Mouse (Mus musculus) midbrain, embryonic 16.5 days (tissue): ENCODE data around the gene Gbe1. TPM values are rescaled to one million over a fixed set of nuclear protein-coding genes. Genes with fewer than 3 reads are reported as not detected.

Source experiments
- ATAC-seq: fragments of 200-750 bp; cut with Nextera tagmentation; 2 replicates; pipeline ENCODE4 v1.8.0; 2017; ENCODE audit warnings: moderate TSS enrichment
- H3K27ac ChIP-seq: fragments of 300-500 bp; sonication (generic); 2 replicates; pipeline ENCODE4 v1.5.1; 2014; ENCODE audit warnings: mild to moderate bottlenecking, low read length, mixed read lengths
- H3K27me3 ChIP-seq: fragments of 300-500 bp; sonication (generic); 2 replicates; pipeline ENCODE4 v1.6.1; 2014; ENCODE audit warnings: low read depth, low read length, mixed read lengths; ENCODE audit not compliant: control insufficient read depth, insufficient read depth
- H3K36me3 ChIP-seq: fragments of 300-500 bp; sonication (generic); 2 replicates; pipeline ENCODE4 v1.6.1; 2014; ENCODE audit warnings: mild to moderate bottlenecking, low read length, moderate library complexity, mixed read lengths; ENCODE audit not compliant: control insufficient read depth, insufficient read depth
- H3K4me1 ChIP-seq: fragments of 300-500 bp; sonication (generic); 2 replicates; pipeline ENCODE4 v1.6.1; 2014; ENCODE audit warnings: mild to moderate bottlenecking, low read length, mixed read lengths; ENCODE audit not compliant: control insufficient read depth, insufficient read depth
- H3K4me2 ChIP-seq: fragments of 300-500 bp; sonication (generic); 2 replicates; pipeline ENCODE4 v1.6.1; 2014; ENCODE audit warnings: mild to moderate bottlenecking, low read length, mixed read lengths
- H3K4me3 ChIP-seq: fragments of 300-500 bp; sonication (generic); 2 replicates; pipeline ENCODE4 v1.5.1; 2014; ENCODE audit warnings: low read depth, mild to moderate bottlenecking, low read length, moderate library complexity, mixed read lengths
- H3K9ac ChIP-seq: fragments of 300-500 bp; sonication (generic); 2 replicates; pipeline ENCODE4 v1.6.1; 2014; ENCODE audit warnings: low read depth, low read length, mixed read lengths
- H3K9me3 ChIP-seq: fragments of 300-500 bp; sonication (generic); replicated peaks from 2 replicates; pipeline ENCODE4 v1.6.1; 2014; ENCODE audit warnings: mild to moderate bottlenecking, low read length, mixed read lengths; ENCODE audit not compliant: control insufficient read depth, poor library complexity, severe bottlenecking
- WGBS: fragments of 180-500 bp; shearing (Covaris S2); extraction: QIAGEN DNeasy Blood & Tissue Kit; methylation state at CpG from one replicate; pipeline ENCODE4 v1.1.7; 2014; 5-methylcytosine and 5-hydroxymethylcytosine counted together
- polyA plus RNA-seq: library from polyadenylated mRNA; unstranded; fragments of >200 nt; fragmentation: Nextera tagmentation; extraction: Ambion mirVana; gene quantifications from 2 replicates; pipeline ENCODE4 v1.2.1, GENCODE M21; 2015

Gene Gbe1
- polyA plus RNA-seq, 1 experiment from 2014 or later = 17.2 TPM

- Histone ChIP-seq H3K27ac (no peak overlapping the region), H3K9ac (no peak overlapping the region), H3K36me3 (no peaks in the 10 kb centered on the region), H3K4me1 (no peaks in the 10 kb centered on the region), H3K4me3 (no peak overlapping the region), H3K9me3 (no peaks in the 10 kb centered on the region), H3K27me3 (no peaks in the 10 kb centered on the region), H3K4me2 (no peak overlapping the region)
- no peak for ATAC-seq
- WGBS = 88% methylated on average over 6 of the region's 6 CpGs
Measured at GRCm38 (mm10) chr16:70328566-70328965, 14.8 kb downstream of the Gbe1 start.

- Histone ChIP-seq H3K27ac (no peak overlapping the region), H3K4me2 (no peak overlapping the region), H3K9me3 (no peaks in the 10 kb centered on the region), H3K9ac (no peak overlapping the region), H3K4me1 (no peaks in the 10 kb centered on the region), H3K27me3 (no peaks in the 10 kb centered on the region), H3K4me3 (no peak overlapping the region), H3K36me3 (no peaks in the 10 kb centered on the region)
- no peak for ATAC-seq
- WGBS = 61% methylated on average over 10 of the region's 10 CpGs
Measured at GRCm38 (mm10) chr16:70329036-70329435, 15.3 kb downstream of the Gbe1 start.

GRCm38 (mm10) chr16:70329471-70329870 is 15.7 kb downstream of the Gbe1 start:
- H3K36me3 ChIP-seq = no peaks in the 10 kb centered on the region
- 87% methylated on average over 6 of the region's 6 CpGs for WGBS
- no peak overlapping the region for H3K4me2 ChIP-seq
- no peak overlapping the region for H3K9ac ChIP-seq
- H3K4me3 ChIP-seq = no peak overlapping the region
- no peak for ATAC-seq
- no peaks in the 10 kb centered on the region for H3K27me3 ChIP-seq
- no peaks in the 10 kb centered on the region for H3K9me3 ChIP-seq
- H3K4me1 ChIP-seq = no peaks in the 10 kb centered on the region
- no peak overlapping the region for H3K27ac ChIP-seq

- Histone ChIP-seq H3K4me2 (no peak overlapping the region), H3K4me3 (no peak overlapping the region), H3K27ac (no peak overlapping the region), H3K4me1 (no peaks in the 10 kb centered on the region), H3K36me3 (no peaks in the 10 kb centered on the region), H3K9me3 (no peaks in the 10 kb centered on the region), H3K9ac (no peak overlapping the region), H3K27me3 (no peaks in the 10 kb centered on the region)
- 46% methylated on average over 2 of the region's 2 CpGs for WGBS
- no peak for ATAC-seq
Measured at GRCm38 (mm10) chr16:70330007-70330406, 16.3 kb downstream of the Gbe1 start.

GRCm38 (mm10) chr16:70330626-70331275 is 17.0 kb downstream of the Gbe1 start:
- H3K27ac ChIP-seq = no peak overlapping the region
- H3K4me1 ChIP-seq = no peaks in the 10 kb centered on the region

GRCm38 (mm10) chr16:70334812-70335211 is 21.1 kb downstream of the Gbe1 start:
- no peak overlapping the region for H3K4me2 ChIP-seq
- no peak overlapping the region for H3K9ac ChIP-seq
- ATAC-seq = no peak
- H3K4me3 ChIP-seq = no peak overlapping the region
- no peak overlapping the region for H3K27ac ChIP-seq
- no peaks in the 10 kb centered on the region for H3K27me3 ChIP-seq
- 94% methylated on average over 5 of the region's 5 CpGs for WGBS
- H3K36me3 ChIP-seq = no peaks in the 10 kb centered on the region
- no peaks in the 10 kb centered on the region for H3K4me1 ChIP-seq
- no peaks in the 10 kb centered on the region for H3K9me3 ChIP-seq

More at GRCm38 (mm10) chr16:70330626-70331275, 17.0 kb downstream of the Gbe1 start:
- H3K9ac ChIP-seq = no peak overlapping the region
- ATAC-seq = 0 out of 2 replicates have a peak, but pooled peaks have one; percentile 17
- no peaks in the 10 kb centered on the region for H3K36me3 ChIP-seq
- H3K9me3 ChIP-seq = no peaks in the 10 kb centered on the region
- no peak overlapping the region for H3K4me3 ChIP-seq
- H3K27me3 ChIP-seq = no peaks in the 10 kb centered on the region
- H3K4me2 ChIP-seq = no peak overlapping the region
- WGBS = 95% methylated on average over 10 of the region's 10 CpGs

- H3K27ac ChIP-seq = no peak overlapping the region
- H3K27me3 ChIP-seq = no peaks in the 10 kb centered on the region
- no peaks in the 10 kb centered on the region for H3K36me3 ChIP-seq
- H3K9me3 ChIP-seq = no peaks in the 10 kb centered on the region
- H3K9ac ChIP-seq = no peak overlapping the region
- no peak for ATAC-seq
- no peak overlapping the region for H3K4me3 ChIP-seq
- H3K4me2 ChIP-seq = no peak overlapping the region
- no peaks in the 10 kb centered on the region for H3K4me1 ChIP-seq
Measured at GRCm38 (mm10) chr16:70335472-70335871, 21.7 kb downstream of the Gbe1 start.

- WGBS = 91% methylated on average over 3 of the region's 3 CpGs
- ATAC-seq = no peak
- Histone ChIP-seq H3K9ac (no peak overlapping the region), H3K4me3 (no peak overlapping the region), H3K27me3 (no peaks in the 10 kb centered on the region), H3K4me2 (no peak overlapping the region), H3K4me1 (no peaks in the 10 kb centered on the region), H3K36me3 (no peaks in the 10 kb centered on the region), H3K27ac (no peak overlapping the region), H3K9me3 (no peaks in the 10 kb centered on the region)
Measured at GRCm38 (mm10) chr16:70337661-70338060, 23.9 kb downstream of the Gbe1 start.

- H3K9me3 ChIP-seq = no peaks in the 10 kb centered on the region
- H3K4me2 ChIP-seq = no peak overlapping the region
- no peaks in the 10 kb centered on the region for H3K27me3 ChIP-seq
- 64% methylated on average over 1 of the region's 1 CpGs for WGBS
- no peak overlapping the region for H3K4me3 ChIP-seq
- H3K4me1 ChIP-seq = no peaks in the 10 kb centered on the region
- no peak for ATAC-seq
- H3K9ac ChIP-seq = no peak overlapping the region
- H3K27ac ChIP-seq = no peak overlapping the region
- no peaks in the 10 kb centered on the region for H3K36me3 ChIP-seq
Measured at GRCm38 (mm10) chr16:70344496-70344895, 30.7 kb downstream of the Gbe1 start.
